Mouse (Mus musculus) MN1 (cell line): Measurements from ENCODE around the gene Rmnd5b.
A peak's percentile ranks its signal among the peaks of the same experiment; 100 is the strongest.
"Not testable (repeated sequence)": the region's sequence is repeated elsewhere in the genome, so short reads cannot be mapped to it uniquely, and the experiment has no call there.

Experiments used
- DNase-seq: peaks from one replicate; pipeline ENCODE4 v3.0.0-alpha.2; 2016; ENCODE audit warnings: low spot score

Gene Rmnd5b

GRCm38 (mm10) chr11:51620084-51620483 is 15.6 kb downstream of the Rmnd5b start:
- DNase-seq, result no peak

- peak; percentile 100 for DNase-seq
These were observed 16.2 kb downstream of the Rmnd5b start, which contains the start of gene Nhp2 for GRCm38 (mm10) chr11:51619409-51620060. Gene Nhp2 (plus strand): TSS chr11:51619735.

- no peak for DNase-seq
These were observed 16.7 kb downstream of the Rmnd5b start for GRCm38 (mm10) chr11:51618894-51619408.

GRCm38 (mm10) chr11:51617693-51618092 is 18.0 kb downstream of the Rmnd5b start:
- DNase-seq, result peak; percentile 83

- not testable (repeated sequence) for DNase-seq
These were observed 19.6 kb downstream of the Rmnd5b start for GRCm38 (mm10) chr11:51616113-51616512.

- peak; percentile 87 for DNase-seq
These were observed 20.1 kb downstream of the Rmnd5b start for GRCm38 (mm10) chr11:51615601-51616000.

- no peak for DNase-seq
These were observed 20.6 kb downstream of the Rmnd5b start for GRCm38 (mm10) chr11:51615129-51615528.

GRCm38 (mm10) chr11:51614256-51614655 is 21.4 kb downstream of the Rmnd5b start:
- DNase-seq, result no peak

GRCm38 (mm10) chr11:51609940-51610339 is 25.8 kb downstream of the Rmnd5b start:
- not testable (repeated sequence) for DNase-seq

GRCm38 (mm10) chr11:51609266-51609909 is 26.3 kb downstream of the Rmnd5b start:
- no peak for DNase-seq

- DNase-seq, result no peak
These were observed 28.5 kb downstream of the Rmnd5b start for GRCm38 (mm10) chr11:51607096-51607738.

GRCm38 (mm10) chr11:51606447-51607095 is 29.1 kb downstream of the Rmnd5b start, which contains the start of gene Hnrnpab:
Gene Hnrnpab (minus strand): TSS chr11:51606847.
- DNase-seq, result peak; percentile 100

GRCm38 (mm10) chr11:51605602-51606446 is 29.9 kb downstream of the Rmnd5b start:
- DNase-seq, result peak; percentile 95

GRCm38 (mm10) chr11:51602253-51602652 is 33.4 kb downstream of the Rmnd5b start:
- no peak for DNase-seq

- DNase-seq, result no peak
These were observed 38.1 kb downstream of the Rmnd5b start for GRCm38 (mm10) chr11:51597553-51597952.

- DNase-seq, result no peak
These were observed 40.1 kb downstream of the Rmnd5b start for GRCm38 (mm10) chr11:51595459-51596083.

- peak; percentile 71 for DNase-seq
These were observed 40.9 kb downstream of the Rmnd5b start for GRCm38 (mm10) chr11:51594715-51595350.

- no peak for DNase-seq
These were observed 41.8 kb downstream of the Rmnd5b start for GRCm38 (mm10) chr11:51593849-51594248.

- DNase-seq, result no peak
These were observed 42.3 kb downstream of the Rmnd5b start for GRCm38 (mm10) chr11:51593368-51593767.

- no peak for DNase-seq
These were observed 43.8 kb downstream of the Rmnd5b start for GRCm38 (mm10) chr11:51591915-51592314.
